Mouse (Mus musculus) hindbrain, embryonic 14.5 days (tissue): ENCODE results near the gene Pagr1a. TPM values are rescaled to one million over a fixed set of nuclear protein-coding genes. Genes with fewer than 3 reads are reported as not detected.

Source experiments
- ATAC-seq: fragments of 200-750 bp; cut with Nextera tagmentation; 2 replicates; pipeline ENCODE4 v1.8.0; 2017; ENCODE audit warnings: moderate number of reproducible peaks, mild to moderate bottlenecking, moderate TSS enrichment, moderate library complexity; ENCODE audit not compliant: low FRiP score
- DNase-seq: peaks from one replicate; pipeline ENCODE4 v3.0.0-alpha.2; 2015; ENCODE audit warnings: low spot score
- H3K27ac ChIP-seq: fragments of 300-500 bp; sonication (generic); 2 replicates; pipeline ENCODE4 v1.5.1; 2014; ENCODE audit warnings: mild to moderate bottlenecking, moderate library complexity
- H3K27me3 ChIP-seq: fragments of 300-500 bp; sonication (generic); 2 replicates; pipeline ENCODE4 v1.6.1; 2014; ENCODE audit warnings: mild to moderate bottlenecking, low read length, mixed read lengths; ENCODE audit not compliant: control insufficient read depth, insufficient read depth
- H3K36me3 ChIP-seq: fragments of 300-500 bp; sonication (generic); replicated peaks from 2 replicates; pipeline ENCODE4 v1.6.1; 2014; ENCODE audit not compliant: control insufficient read depth, insufficient read depth
- H3K4me1 ChIP-seq: fragments of 300-500 bp; sonication (generic); replicated peaks from 2 replicates; pipeline ENCODE4 v1.6.1; 2014; ENCODE audit warnings: antibody characterized with exemption, low read length, mixed read lengths; ENCODE audit not compliant: control insufficient read depth, insufficient read depth
- H3K4me2 ChIP-seq: fragments of 300-500 bp; sonication (generic); replicated peaks from 2 replicates; pipeline ENCODE4 v1.6.1; 2014; ENCODE audit warnings: mild to moderate bottlenecking, moderate library complexity
- H3K4me3 ChIP-seq: fragments of 300-500 bp; sonication (generic); replicated peaks from 2 replicates; pipeline ENCODE4 v1.5.1; 2014; ENCODE audit warnings: mild to moderate bottlenecking, low read length
- H3K9ac ChIP-seq: fragments of 300-500 bp; sonication (generic); 2 replicates; pipeline ENCODE4 v1.6.1; 2014
- H3K9me3 ChIP-seq: fragments of 300-500 bp; sonication (generic); 2 replicates; pipeline ENCODE4 v1.6.1; 2016; ENCODE audit warnings: low read length; ENCODE audit not compliant: control insufficient read depth
- WGBS: fragments of 180-500 bp; shearing (Covaris S2); extraction: QIAGEN DNeasy Blood & Tissue Kit; methylation state at CpG from one replicate; pipeline ENCODE4 v1.1.7; 2014; 5-methylcytosine and 5-hydroxymethylcytosine counted together
- microRNA-seq: library from miRNA; unstranded; fragments of <30 nt; microRNA quantifications from one replicate; pipeline ENCODE4, GENCODE M21; 2016
- polyA plus RNA-seq: library from polyadenylated mRNA; unstranded; fragments of >200 nt; fragmentation: Nextera tagmentation; extraction: Ambion mirVana; gene quantifications from 2 replicates; pipeline ENCODE4 v1.2.1, GENCODE M21; 2014

Pagr1a gene
- polyA plus RNA-seq, 1 experiment from 2014 or later: 38.6 TPM

- Histone ChIP-seq H3K9ac (no peak overlapping the region), H3K9me3 (no peaks in the 10 kb centered on the region), H3K27ac (no peak overlapping the region), H3K4me2 (no peak overlapping the region), H3K4me1 (no peaks in the 10 kb centered on the region), H3K27me3 (0 out of 2 replicates have a peak, but pooled peaks cover under 1% of the 10 kb centered on the region), H3K4me3 (no peak overlapping the region), H3K36me3 (peaks cover 88% of the 10 kb centered on the region)
- no peak for ATAC-seq
- WGBS: 75% methylated on average over 6 of the region's 6 CpGs
- DNase-seq: no peak
These were observed 49.8 kb downstream of the Pagr1a start for GRCm38 (mm10) chr7:126967361-126967760.

GRCm38 (mm10) chr7:126965568-126965967 is 51.6 kb downstream of the Pagr1a start:
- ATAC-seq (no peak), DNase-seq (no peak)
- WGBS: 62% methylated on average over 3 of the region's 3 CpGs
- H3K27me3 ChIP-seq: 0 out of 2 replicates have a peak, but pooled peaks cover 10% of the 10 kb centered on the region
- H3K9ac ChIP-seq: no peak overlapping the region
- H3K9me3 ChIP-seq: no peaks in the 10 kb centered on the region
- H3K4me3 ChIP-seq: no peak overlapping the region
- no peaks in the 10 kb centered on the region for H3K4me1 ChIP-seq
- H3K4me2 ChIP-seq: no peak overlapping the region
- H3K27ac ChIP-seq: no peak overlapping the region
- H3K36me3 ChIP-seq: peaks cover 89% of the 10 kb centered on the region

Small RNA genes within 50 kb of the gene (microRNA-seq; reads per million reads assigned to microRNA genes)
- gene Gm44343: not detected

Other genes with a start within 250 kb of the Pagr1a start
- 206 and 218 TPM in 2 replicates for gene Ypel3, start 240.4 kb downstream of the Pagr1a start, polyA plus RNA-seq
- gene Tbx6, start 235.9 kb downstream of the Pagr1a start, polyA plus RNA-seq: 0.21 and 0.26 TPM in 2 replicates
- gene Ppp4c, start 224.9 kb downstream of the Pagr1a start, polyA plus RNA-seq: 177 and 182 TPM in 2 replicates
- 53.2 and 54.7 TPM in 2 replicates for gene Fam57b, start 219.7 kb downstream of the Pagr1a start, polyA plus RNA-seq
- gene 4930451I11Rik, start 185.7 kb downstream of the Pagr1a start, polyA plus RNA-seq: 0.74 TPM in 1 of 2 replicates, not detected in the other
- gene Doc2a, start 169.9 kb downstream of the Pagr1a start, polyA plus RNA-seq: 16.5 and 25.7 TPM in 2 replicates
- gene Hirip3, start 155.4 kb downstream of the Pagr1a start, polyA plus RNA-seq: 10.1 and 11.1 TPM in 2 replicates
- 93.7 and 95.3 TPM in 2 replicates for gene Ino80e, start 155.0 kb downstream of the Pagr1a start, polyA plus RNA-seq
- 36.4 and 37.2 TPM in 2 replicates for gene Taok2, start 132.6 kb downstream of the Pagr1a start, polyA plus RNA-seq
- 28.0 and 29.3 TPM in 2 replicates for gene Tmem219, start 94.4 kb downstream of the Pagr1a start, polyA plus RNA-seq
- gene Kctd13, start 88.5 kb downstream of the Pagr1a start, polyA plus RNA-seq: 102 and 104 TPM in 2 replicates
- 8.0 and 10.9 TPM in 2 replicates for gene Asphd1, start 67.8 kb downstream of the Pagr1a start, polyA plus RNA-seq
- 68.9 and 70.1 TPM in 2 replicates for gene Sez6l2, start 66.8 kb downstream of the Pagr1a start, polyA plus RNA-seq
- 110 and 118 TPM in 2 replicates for gene Cdipt, start 41.4 kb downstream of the Pagr1a start, polyA plus RNA-seq
- 0.98 and 1.0 TPM in 2 replicates for gene Cdiptos, start 41.3 kb downstream of the Pagr1a start, polyA plus RNA-seq
- gene Mvp, start 2.7 kb downstream of the Pagr1a start, polyA plus RNA-seq: 3.4 and 4.0 TPM in 2 replicates
- gene Pagr1b, start 868 bp downstream of the Pagr1a start, polyA plus RNA-seq: 0.70 TPM in 1 of 2 replicates, not detected in the other
- gene Gm42742, start 3.7 kb upstream of the Pagr1a start, polyA plus RNA-seq: 51.9 and 52.3 TPM in 2 replicates
- 46.7 and 57.0 TPM in 2 replicates for gene Prrt2, start 3.9 kb upstream of the Pagr1a start, polyA plus RNA-seq
- 68.6 and 73.1 TPM in 2 replicates for gene Maz, start 9.7 kb upstream of the Pagr1a start, polyA plus RNA-seq
- 20.3 and 24.6 TPM in 2 replicates for gene Kif22, start 25.1 kb upstream of the Pagr1a start, polyA plus RNA-seq
- not detected in 2 replicates for gene Zg16, start 70.0 kb upstream of the Pagr1a start, polyA plus RNA-seq
- gene AI467606, start 74.0 kb upstream of the Pagr1a start, polyA plus RNA-seq: 1.7 and 1.9 TPM in 2 replicates
- 0.55 and 0.87 TPM in 2 replicates for gene Qprt, start 104.9 kb upstream of the Pagr1a start, polyA plus RNA-seq
- gene Spn, start 120.5 kb upstream of the Pagr1a start, polyA plus RNA-seq: not detected in 2 replicates
- 63.7 and 64.9 TPM in 2 replicates for gene Cd2bp2, start 178.7 kb upstream of the Pagr1a start, polyA plus RNA-seq
- gene Tbc1d10b, start 191.1 kb upstream of the Pagr1a start, polyA plus RNA-seq: 24.6 and 33.0 TPM in 2 replicates
- gene Mylpf, start 191.5 kb upstream of the Pagr1a start, polyA plus RNA-seq: 2.2 and 2.8 TPM in 2 replicates
- 25.0 TPM in 2 replicates for gene Zfp553, start 215.7 kb upstream of the Pagr1a start, polyA plus RNA-seq
- gene Sept1, start 215.8 kb upstream of the Pagr1a start, polyA plus RNA-seq: 8.3 and 9.2 TPM in 2 replicates
- gene Zfp771, start 226.9 kb upstream of the Pagr1a start, polyA plus RNA-seq: 63.4 and 63.5 TPM in 2 replicates
- gene Dctpp1, start 243.4 kb upstream of the Pagr1a start, polyA plus RNA-seq: 119 and 126 TPM in 2 replicates